Mouse (Mus musculus): ENCODE results near the gene Rhno1. TPM values are rescaled to one million over a fixed set of nuclear protein-coding genes. Genes with fewer than 3 reads are reported as not detected.
"Not testable (repeated sequence)": the region's sequence is repeated elsewhere in the genome, so short reads cannot be mapped to it uniquely, and the experiment has no call there.

Gene Rhno1
- total and polyA plus RNA-seq, 3 experiments = 18.5 to 60.0 (median 28.7) TPM

DNA sequence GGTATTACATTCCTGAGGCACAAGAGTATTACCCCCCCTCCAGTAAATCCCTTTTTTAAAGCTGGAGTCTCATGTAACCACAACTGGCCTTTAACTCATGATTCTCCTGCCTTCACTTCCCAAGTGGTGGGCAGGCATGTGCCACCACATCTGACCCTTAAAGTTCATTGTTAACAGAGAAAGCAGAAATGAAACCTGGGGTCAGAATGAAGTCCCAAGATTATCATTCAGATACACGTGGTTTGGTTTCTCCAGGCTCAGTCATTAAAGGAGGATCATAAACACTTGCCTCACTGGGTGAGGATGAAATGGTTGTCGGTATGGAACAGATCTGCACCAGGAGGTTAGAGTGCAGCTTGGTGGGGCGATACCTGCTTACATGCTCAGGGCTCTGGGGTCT is 18.5 kb upstream of the Rhno1 start:
- DNase-seq (ENCODE audit: extremely low read depth) = peak; percentile 40
- H3K4me3 ChIP-seq (replicated peaks in 1 of 3; ENCODE audit: low read depth in 2 of 3, low read length in 2 of 3, poor library complexity in 1 of 3) = no peak overlapping the region
- H3K36me3 ChIP-seq (replicated peaks in 1 of 2; ENCODE audit: control insufficient read depth in 1 of 2, insufficient read depth in 1 of 2, low read length in 1 of 2) = peaks cover 0 to 10% of the 10 kb centered on the region in 2 experiments
- H3K4me1 ChIP-seq (ENCODE audit: control insufficient read depth in 1 of 2, insufficient read depth in 2 of 2) = peaks cover 8 to 43% of the 10 kb centered on the region in 2 experiments; a peak in 2 of 4 replicates
- no peak overlapping the region for H3K27ac ChIP-seq (ENCODE audit: insufficient read depth, low read depth)
- dilution Hi-C loops (cut with MboI; ENCODE audit: extremely low pct_ligation_motif_present, extremely low pct_unique_long_range_greater_than_20kb, low sequenced_read_pairs) = no loop called here
- H3K4me2 ChIP-seq (ENCODE audit: insufficient read depth, low read depth, poor library complexity, severe bottlenecking) = no peak overlapping the region
- no peaks in the 10 kb centered on the region for H3K27me3 ChIP-seq (replicated peaks)
- in situ Hi-C loops (cut with MboI; ENCODE audit: low pct_ligation_motif_present, low pct_unique_long_range_greater_than_20kb, low sequenced_read_pairs) = no loop called here
- no peak overlapping the region for H3K9ac ChIP-seq (ENCODE audit: insufficient read depth, low read depth)
- TF ChIP-seq MAFK (IDR thresholded peaks at IDR 0.05; ENCODE audit: insufficient replicate concordance, low read length) (no peak), CHD1 (IDR thresholded peaks at IDR 0.05; ENCODE audit: low read depth, low read length) (no peak), RCOR1 (conservative IDR thresholded peaks at IDR 0.05; ENCODE audit: low read depth, low read length) (no peak), POLR2A (IDR thresholded peaks at IDR 0.05; ENCODE audit: low read depth, low read length) (no peak), GABPA (IDR thresholded peaks at IDR 0.05; ENCODE audit: insufficient replicate concordance, low read depth, low read length) (no peak), HCFC1 (IDR thresholded peaks at IDR 0.05; ENCODE audit: low read depth, low read length) (no peak), MAX (IDR thresholded peaks at IDR 0.05; ENCODE audit: low read length) (no peak; the same call in 1 of the 2 replicates), ZC3H11A (IDR thresholded peaks at IDR 0.05; ENCODE audit: low read depth, low read length) (no peak), SIN3A (IDR thresholded peaks at IDR 0.05; ENCODE audit: low read length) (no peak), MYC (IDR thresholded peaks at IDR 0.05; ENCODE audit: low read depth, low read length) (no peak; the same call in 1 of the 2 replicates), TCF12 (IDR thresholded peaks at IDR 0.05; ENCODE audit: low read depth, low read length) (no peak), ZNF384 (IDR thresholded peaks at IDR 0.05; ENCODE audit: low read depth, low read length) (no peak), IRF4 (IDR thresholded peaks at IDR 0.05; ENCODE audit: low read depth, low read length) (peak; percentile 70), MAZ (IDR thresholded peaks at IDR 0.05; ENCODE audit: low read depth, low read length) (no peak), BHLHE40 (IDR thresholded peaks at IDR 0.05; ENCODE audit: low read depth, low read length) (peak; percentile 84), E2F4 (IDR thresholded peaks at IDR 0.05; ENCODE audit: insufficient replicate concordance, low read depth, low read length) (no peak)
- no peaks in the 10 kb centered on the region for H3K9me3 ChIP-seq (replicated peaks; ENCODE audit: low read length)
- H3K79me2 ChIP-seq (replicated peaks; ENCODE audit: control insufficient read depth, extremely low read depth, insufficient read depth, poor library complexity, severe bottlenecking) = no peaks in the 10 kb centered on the region

DNA sequence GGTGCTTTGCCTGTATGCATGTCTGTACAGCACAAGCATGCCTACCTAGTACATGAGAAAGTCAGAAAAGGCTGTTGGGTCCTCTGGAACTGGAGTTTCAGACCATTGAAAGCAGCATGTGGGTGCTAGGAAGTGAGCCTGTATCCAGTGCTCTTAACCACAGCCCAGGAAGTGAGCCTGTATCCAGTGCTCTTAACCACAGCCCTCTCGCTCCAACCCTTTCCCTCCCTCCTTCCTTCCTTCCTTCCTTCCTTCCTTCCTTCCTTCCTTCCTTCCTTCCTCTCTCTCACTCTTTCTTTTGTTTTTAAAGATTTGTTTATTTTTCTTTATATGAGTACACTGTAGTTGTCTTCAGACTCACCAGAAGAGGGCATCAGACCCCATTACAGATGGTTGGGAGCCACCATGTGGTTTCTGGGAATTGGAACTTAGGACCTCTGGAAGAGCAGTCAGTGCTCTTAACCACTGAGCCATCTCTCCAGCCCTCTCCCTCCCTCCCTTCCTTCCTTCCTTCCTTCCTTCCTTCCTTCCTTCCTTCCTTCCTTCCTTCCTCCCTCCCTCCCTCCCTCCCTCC is 18.0 kb upstream of the Rhno1 start:
- H3K9ac ChIP-seq (ENCODE audit: insufficient read depth, low read depth); dilution Hi-C loops (cut with MboI; ENCODE audit: extremely low pct_ligation_motif_present, extremely low pct_unique_long_range_greater_than_20kb, low sequenced_read_pairs); H3K79me2 ChIP-seq (replicated peaks; ENCODE audit: control insufficient read depth, extremely low read depth, insufficient read depth, poor library complexity, severe bottlenecking); H3K27ac ChIP-seq (ENCODE audit: insufficient read depth, low read depth); H3K27me3 ChIP-seq (replicated peaks); H3K4me2 ChIP-seq (ENCODE audit: insufficient read depth, low read depth, poor library complexity, severe bottlenecking); H3K9me3 ChIP-seq (replicated peaks; ENCODE audit: low read length); in situ Hi-C loops (cut with MboI; ENCODE audit: low pct_ligation_motif_present, low pct_unique_long_range_greater_than_20kb, low sequenced_read_pairs); H3K4me3 ChIP-seq (replicated peaks in 1 of 3; ENCODE audit: low read depth in 2 of 3, low read length in 2 of 3, poor library complexity in 1 of 3); DNase-seq (ENCODE audit: extremely low read depth): not testable (repeated sequence)
- peak in 1 of 2 experiments; percentile 20; a peak in 1 of 4 replicates for TF ChIP-seq CTCF (conservative IDR thresholded peaks at IDR 0.05 in 1 of 2, IDR thresholded peaks at IDR 0.05 in 1 of 2; ENCODE audit: low read depth in 2 of 2, low read length in 2 of 2)
- peaks cover 8 to 43% of the 10 kb centered on the region in 2 experiments; a peak in 2 of 4 replicates for H3K4me1 ChIP-seq (ENCODE audit: control insufficient read depth in 1 of 2, insufficient read depth in 2 of 2)
- peaks cover 0 to 16% of the 10 kb centered on the region in 2 experiments for H3K36me3 ChIP-seq (replicated peaks in 1 of 2; ENCODE audit: control insufficient read depth in 1 of 2, insufficient read depth in 1 of 2, low read length in 1 of 2)

Measured in CH12.LX (cell line).